Mouse (Mus musculus) brain, embryonic 14.5 days (tissue): Measurements from ENCODE around the gene Cdhr3. TPM values are rescaled to one million over a fixed set of nuclear protein-coding genes. Genes with fewer than 3 reads are reported as not detected.
A peak's percentile ranks its signal among the peaks of the same experiment; 100 is the strongest.
"Not testable (repeated sequence)": the region's sequence is repeated elsewhere in the genome, so short reads cannot be mapped to it uniquely, and the experiment has no call there.

Experiments used
- DNase-seq: peaks from one replicate; pipeline ENCODE4 v3.0.0-alpha.2; 2011; ENCODE audit warnings: low read depth
- CTCF ChIP-seq: fragments of 200-500 bp; IDR thresholded peaks from 2 replicates; pipeline ENCODE4 v1.5.1; 2012; ENCODE audit warnings: inconsistent platforms, mild to moderate bottlenecking, moderate library complexity, borderline replicate concordance; ENCODE audit not compliant: insufficient read depth, insufficient read length; ENCODE audit errors: extremely low read depth
- POLR2A ChIP-seq: fragments of 200-500 bp; IDR thresholded peaks from 2 replicates; pipeline ENCODE4 v1.6.1; 2012; ENCODE audit warnings: mild to moderate bottlenecking, inconsistent platforms, borderline replicate concordance; ENCODE audit not compliant: poor library complexity, insufficient read depth, insufficient read length, severe bottlenecking; ENCODE audit errors: extremely low read depth
- polyA plus RNA-seq: library from polyadenylated mRNA; depleted of rRNA; stranded (reverse); fragments of >200 nt; gene quantifications from 2 replicates; pipeline ENCODE4 v1.2.3, GENCODE M21; 2012

The Cdhr3 gene
- polyA plus RNA-seq, 1 experiment: 0.36 TPM

- no peak for DNase-seq
- no peak for TF ChIP-seq POLR2A
- TF ChIP-seq CTCF: peak; percentile 48; the same call in 1 of the 2 replicates
These were observed 26.3 kb downstream of the Cdhr3 start for GRCm38 (mm10) chr12:33066355-33066754.

GRCm38 (mm10) chr12:33065162-33065561 lies 27.5 kb downstream of the Cdhr3 start:
- TF ChIP-seq POLR2A: no peak
- TF ChIP-seq CTCF: no peak

DNA sequence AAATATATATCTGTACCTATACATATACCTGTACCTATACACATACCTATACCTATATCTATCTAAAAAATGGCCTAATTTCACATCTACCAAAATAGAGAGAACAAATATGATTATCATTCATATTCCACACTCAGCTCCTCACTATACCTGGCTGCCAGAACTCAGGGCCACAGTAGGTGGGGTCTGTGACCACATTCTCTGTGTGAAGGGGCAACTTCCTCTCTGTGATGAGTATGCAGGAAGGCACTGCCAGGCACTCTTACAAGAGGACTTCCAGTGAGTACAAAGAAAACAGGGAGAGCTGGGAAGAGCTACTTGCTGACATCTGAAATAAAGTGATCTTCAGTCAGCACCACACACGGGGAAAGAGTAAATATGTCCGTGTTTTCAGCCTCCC lies 28.4 kb downstream of the Cdhr3 start:
- DNase-seq: no peak
- TF ChIP-seq CTCF (no peak), POLR2A (no peak)

More at GRCm38 (mm10) chr12:33065162-33065561, 27.5 kb downstream of the Cdhr3 start:
- DNase-seq: no peak

DNA sequence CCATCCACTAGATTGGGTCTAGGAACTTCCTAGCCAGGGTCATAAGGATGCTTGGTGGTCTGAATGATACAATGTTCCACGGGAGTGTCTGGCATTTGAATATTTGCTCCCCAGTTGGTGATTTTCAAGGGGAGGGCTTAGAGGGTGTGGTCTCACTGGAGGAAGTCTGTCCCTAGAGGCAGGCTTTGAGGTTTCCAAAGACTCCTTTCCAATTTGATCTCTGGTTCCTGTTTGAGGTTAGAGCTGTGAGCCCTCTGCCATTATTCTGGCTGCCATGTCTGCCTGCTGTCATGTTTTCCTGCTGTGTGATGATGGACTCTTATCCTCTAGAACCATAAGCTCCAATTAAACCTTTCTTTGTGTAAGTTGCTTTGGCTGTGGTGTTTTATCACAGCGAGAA lies 29.4 kb downstream of the Cdhr3 start:
- no peak for TF ChIP-seq POLR2A
- TF ChIP-seq CTCF: no peak
- DNase-seq: no peak

DNA sequence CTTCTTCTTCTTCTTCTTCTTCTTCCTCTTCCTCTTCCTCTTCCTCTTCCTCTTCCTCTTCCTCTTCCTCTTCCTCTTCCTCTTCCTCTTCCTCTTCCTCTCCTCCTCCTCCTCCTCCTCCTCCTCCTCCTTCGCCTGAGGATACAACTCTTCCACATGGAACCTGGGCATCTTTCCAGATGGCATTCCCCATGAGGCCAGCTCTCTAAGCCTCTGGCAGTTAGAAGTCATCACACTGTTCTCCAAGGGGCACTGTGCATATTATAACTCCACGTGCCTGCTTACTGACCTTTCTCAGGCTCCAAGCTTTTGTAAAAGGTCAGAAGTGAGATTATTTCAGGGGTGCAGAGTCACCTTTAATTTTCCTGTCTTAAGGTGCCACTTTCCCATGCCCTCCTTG lies 30.3 kb downstream of the Cdhr3 start:
- not testable (repeated sequence) for DNase-seq

DNA sequence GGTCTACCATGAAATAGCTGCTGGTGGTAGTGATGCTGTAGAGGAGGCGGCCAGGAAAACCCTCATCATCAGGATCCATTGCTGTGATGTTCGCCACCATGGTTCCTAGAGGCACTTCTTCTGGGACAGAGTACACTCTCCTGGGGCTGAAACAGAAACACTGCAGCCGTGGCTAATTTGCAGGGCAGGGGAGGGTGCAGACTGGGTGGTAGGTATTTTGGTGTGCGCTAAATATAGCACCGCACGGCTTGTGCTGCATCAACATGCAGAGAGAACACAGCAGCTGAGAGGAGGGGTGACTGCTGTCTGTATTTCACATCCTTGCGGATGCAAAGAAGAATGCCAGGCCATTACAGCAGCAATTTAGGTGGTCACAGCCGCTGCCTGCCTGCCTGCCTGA lies 31.0 kb downstream of the Cdhr3 start:
- no peak for TF ChIP-seq POLR2A
- no peak for TF ChIP-seq CTCF
- peak; percentile 82 for DNase-seq

DNA sequence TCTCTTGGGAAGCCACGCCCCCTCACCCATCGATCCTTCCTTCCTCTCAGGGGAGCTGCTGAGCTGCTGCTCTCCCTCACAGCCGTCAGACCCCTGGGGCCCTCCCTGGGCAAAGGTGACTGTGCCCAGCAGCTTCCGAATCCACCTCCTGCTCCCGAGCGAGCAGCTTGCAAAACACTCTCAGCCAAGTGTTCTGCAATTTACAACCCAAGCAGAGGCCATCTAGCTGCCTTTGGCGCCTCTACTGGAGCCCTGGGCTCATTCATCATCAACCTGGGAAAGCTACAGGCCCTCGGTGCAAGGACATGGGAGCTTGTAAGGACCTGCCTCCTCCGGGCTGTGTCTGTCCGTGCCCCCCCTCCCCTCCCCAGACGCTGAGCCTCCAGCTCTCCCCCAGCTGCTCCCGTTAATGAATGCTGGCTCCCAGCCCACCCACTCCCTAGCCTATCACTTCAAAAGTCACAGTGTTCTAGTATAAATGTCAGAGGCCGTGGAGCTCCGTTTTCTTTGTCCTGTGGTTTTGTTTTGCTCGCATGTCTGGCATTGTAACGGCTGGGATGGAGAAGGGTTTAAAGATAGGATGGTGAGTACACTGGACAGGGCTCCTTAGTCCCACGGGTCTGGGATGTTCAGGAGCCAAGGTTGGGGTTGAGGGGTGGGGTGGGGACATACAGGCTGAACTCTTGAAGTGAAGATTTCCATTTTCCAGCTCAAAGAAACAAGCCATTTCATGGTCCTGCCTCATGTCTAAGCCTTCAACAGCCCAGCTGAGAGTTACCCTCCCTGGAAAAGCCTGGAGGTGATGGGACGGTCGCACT lies 35.2 kb downstream of the Cdhr3 start:
- DNase-seq: peak; percentile 90
- TF ChIP-seq CTCF (peak; percentile 62; the same call in 1 of the 2 replicates), POLR2A (no peak)

DNA sequence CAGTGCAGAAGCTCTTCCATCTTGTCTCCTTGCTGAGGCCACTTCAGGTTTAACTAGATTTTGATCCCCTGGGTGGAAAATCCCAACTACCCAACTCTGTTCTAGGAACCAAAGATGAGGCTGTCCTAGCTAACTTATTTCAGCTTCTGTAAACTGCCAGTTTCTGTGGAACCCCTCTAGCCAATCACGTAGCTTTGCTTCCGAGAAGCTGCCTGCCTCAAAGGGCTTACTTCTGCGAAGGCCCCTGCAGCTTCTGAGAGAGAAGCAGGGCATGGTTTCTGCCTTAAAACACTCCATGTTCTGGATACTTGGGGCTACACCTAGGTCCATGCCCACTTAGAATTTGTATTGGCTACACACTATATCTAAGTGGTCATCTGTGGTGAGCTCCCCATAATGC lies 36.1 kb downstream of the Cdhr3 start:
- DNase-seq: no peak
- TF ChIP-seq CTCF (no peak), POLR2A (no peak)

GRCm38 (mm10) chr12:33056074-33056473 lies 36.6 kb downstream of the Cdhr3 start:
- no peak for DNase-seq
- TF ChIP-seq POLR2A: no peak
- no peak for TF ChIP-seq CTCF

GRCm38 (mm10) chr12:33053746-33054145 lies 38.9 kb downstream of the Cdhr3 start:
- no peak for DNase-seq

GRCm38 (mm10) chr12:33053311-33053710 lies 39.4 kb downstream of the Cdhr3 start:
- TF ChIP-seq POLR2A (no peak), CTCF (no peak)
- no peak for DNase-seq

More at GRCm38 (mm10) chr12:33053746-33054145, 38.9 kb downstream of the Cdhr3 start:
- no peak for TF ChIP-seq POLR2A
- no peak for TF ChIP-seq CTCF

DNA sequence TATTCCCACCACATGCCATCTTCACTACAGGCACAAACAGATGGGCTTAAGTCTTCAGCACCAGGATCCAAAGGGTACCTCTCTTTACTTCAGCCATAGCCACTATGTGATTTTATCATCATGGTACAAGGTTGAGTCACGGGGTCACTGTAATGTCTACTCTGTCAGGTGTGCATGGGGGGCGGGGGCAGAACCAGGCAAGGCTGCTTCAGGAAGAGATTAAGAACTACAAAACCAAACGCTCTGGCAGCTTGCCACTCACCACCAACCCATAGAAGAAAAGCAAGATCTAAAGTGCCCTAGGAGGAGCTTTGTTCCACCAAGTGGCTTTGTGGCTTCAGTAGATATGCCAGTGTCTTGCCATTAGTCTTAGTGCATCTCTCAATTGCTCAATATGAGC lies 44.3 kb downstream of the Cdhr3 start:
- TF ChIP-seq CTCF (no peak), POLR2A (no peak)
- DNase-seq: no peak

DNA sequence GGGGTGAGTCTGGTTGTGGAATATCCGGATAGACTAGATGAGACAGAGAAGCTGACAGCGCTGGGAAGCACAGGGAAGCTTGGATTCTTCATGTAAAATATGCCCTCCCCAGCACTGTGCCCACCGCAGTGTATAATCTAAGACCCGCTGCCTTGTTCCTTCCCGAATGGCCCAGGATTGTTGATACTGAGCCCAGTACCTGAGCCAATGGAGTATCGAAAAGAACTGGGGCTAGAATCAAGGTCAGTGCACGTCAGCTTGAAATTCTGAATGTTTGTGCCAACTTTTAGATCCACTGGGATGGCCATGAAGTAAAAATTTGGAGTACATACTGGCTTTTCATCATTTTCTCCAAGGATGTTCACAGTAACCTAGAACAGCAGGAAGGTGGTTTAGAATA lies 46.2 kb downstream of the Cdhr3 start:
- TF ChIP-seq CTCF (no peak), POLR2A (no peak)
- peak; percentile 37 for DNase-seq
